In the genomic region with DNA sequence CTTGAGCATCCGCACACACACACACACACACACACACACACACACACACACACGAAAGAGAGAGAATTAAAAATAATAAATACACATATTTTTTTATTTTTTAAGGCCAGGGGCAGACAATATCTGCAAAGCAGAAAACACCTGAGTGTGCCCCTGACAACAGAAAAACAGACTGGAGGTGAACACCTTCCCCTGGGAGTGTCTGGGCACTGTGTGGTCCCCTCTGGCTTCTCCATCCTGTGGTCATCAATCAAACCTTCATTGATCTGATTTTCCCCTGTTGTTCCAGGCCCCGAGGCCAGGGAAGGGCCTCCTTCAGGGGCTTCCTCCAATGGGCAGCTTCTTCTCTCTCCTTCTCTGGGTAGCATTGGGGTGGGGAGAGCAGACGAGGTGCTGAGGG, we compare ENCODE assay signal across 25 mouse cellular contexts. TPM values are rescaled to one million over a fixed set of nuclear protein-coding genes. Genes with fewer than 3 reads are reported as not detected.
DNase-seq lines count a peak whose midpoint lies in the region; ATAC-seq and TF ChIP-seq lines count a peak whose summit lies in the region.
"Had no signal": no experiment of that assay in that cellular context is flagged by ENCODE, and none has a peak within 500 bp of the region (broad histone marks: within the 10 kb centered on the region; RNA-seq: fewer than 3 reads in every experiment).

No protein-coding gene starts in this region.

- TF ChIP-seq CTCF in spleen, adult 2 months (IDR thresholded peaks at IDR 0.05; ENCODE audit: extremely low read depth, insufficient read depth, insufficient read length, insufficient replicate concordance) = no peak
- TF ChIP-seq CTCF in bone marrow macrophage, adult 2 months (IDR thresholded peaks at IDR 0.05; ENCODE audit: low read depth, low read length) = no peak

- no peak overlapping the region for H3K4me2 ChIP-seq in heart, embryonic 15.5 days
- no peak overlapping the region for H3K4me2 ChIP-seq in liver, embryonic 15.5 days
- H3K4me2 ChIP-seq: embryonic facial prominence, embryonic 13.5 days; forebrain, embryonic 15.5 days; heart, embryonic 13.5 days; hindbrain, embryonic 12.5 days; neural tube, embryonic 12.5 days; stomach, embryonic 15.5 days had no signal

- no peak overlapping the region for H3K9ac ChIP-seq in heart, embryonic 15.5 days
- no peak overlapping the region for H3K9ac ChIP-seq in liver, embryonic 15.5 days
- H3K9ac ChIP-seq: embryonic facial prominence, embryonic 13.5 days; forebrain, embryonic 15.5 days; heart, embryonic 13.5 days; hindbrain, embryonic 12.5 days; neural tube, embryonic 12.5 days; stomach, embryonic 15.5 days had no signal

- no peak for ATAC-seq in heart, embryonic 15.5 days (replicated peaks; ENCODE audit: insufficient number of reproducible peaks, insufficient read depth, low FRiP score, low read depth)
- ATAC-seq in liver, embryonic 15.5 days (ENCODE audit: insufficient read depth) = no peak
- ATAC-seq: forebrain, embryonic 15.5 days; hindbrain, postnatal 0 days; intestine, embryonic 16.5 days had no signal

- no peaks in the 10 kb centered on the region for H3K9me3 ChIP-seq in heart, embryonic 15.5 days (replicated peaks)
- no peaks in the 10 kb centered on the region for H3K9me3 ChIP-seq in liver, embryonic 15.5 days (replicated peaks)
- H3K9me3 ChIP-seq: embryonic facial prominence, embryonic 13.5 days; forebrain, embryonic 10.5 days; forebrain, embryonic 15.5 days; heart, embryonic 13.5 days; hindbrain, embryonic 12.5 days; midbrain, embryonic 10.5 days; neural tube, embryonic 12.5 days; stomach, embryonic 15.5 days had no signal

- H3K27me3 ChIP-seq in heart, embryonic 15.5 days = no peaks in the 10 kb centered on the region
- no peaks in the 10 kb centered on the region for H3K27me3 ChIP-seq in spleen, adult 2 months (ENCODE audit: control insufficient read depth, insufficient read depth, low read length)
- peaks cover 8% of the 10 kb centered on the region; the same call in 1 of the 2 replicates for H3K27me3 ChIP-seq in liver, embryonic 15.5 days
- H3K27me3 ChIP-seq: embryonic facial prominence, embryonic 13.5 days; forebrain, embryonic 15.5 days; heart, embryonic 13.5 days; hindbrain, embryonic 12.5 days; neural tube, embryonic 12.5 days; stomach, embryonic 15.5 days had no signal

- DNase-seq in heart, adult 18-20 months = no peak
- DNase-seq in spleen, adult 2 months (ENCODE audit: low read depth in 1 of 2, low spot score in 2 of 2) = no peak
- no peak for DNase-seq in spleen, postnatal 36 days (ENCODE audit: low spot score in 2 of 2)
- DNase-seq in cerebellum, adult 9-10 months = no peak
- DNase-seq in urinary bladder, adult 2 months (ENCODE audit: low spot score) = no peak
- DNase-seq: adrenal gland, postnatal 25 days; cerebellum, adult 9-11 months; layer of hippocampus, postnatal 36 days; left cerebral cortex, postnatal 4 days; lung, adult 2 months had no signal

- H3K4me1 ChIP-seq in heart, embryonic 15.5 days (replicated peaks) = peaks cover 20% of the 10 kb centered on the region
- peaks cover 34% of the 10 kb centered on the region; the same call in 1 of the 2 replicates for H3K4me1 ChIP-seq in spleen, adult 2 months (ENCODE audit: control insufficient read depth, insufficient read depth, insufficient read length)
- H3K4me1 ChIP-seq in bone marrow macrophage, adult 2 months (ENCODE audit: control insufficient read depth, insufficient read depth, low read length) = peaks cover 34% of the 10 kb centered on the region
- peaks cover 79% of the 10 kb centered on the region for H3K4me1 ChIP-seq in liver, embryonic 15.5 days (replicated peaks)

- 55% methylated on average over 4 of the region's 4 CpGs for WGBS in heart, embryonic 15.5 days
- 81% methylated on average over 4 of the region's 4 CpGs for WGBS in spleen, adult 2 months
- 57% methylated on average over 4 of the region's 4 CpGs for WGBS in liver, embryonic 15.5 days (ENCODE audit: insufficient replicate concordance)

- no peak for TF ChIP-seq POLR2A in spleen, adult 2 months (IDR thresholded peaks at IDR 0.05; ENCODE audit: low read depth, low read length)
- TF ChIP-seq POLR2A in bone marrow macrophage, adult 2 months (IDR thresholded peaks at IDR 0.05; ENCODE audit: borderline replicate concordance, low read depth, low read length) = no peak

- H3K36me3 ChIP-seq in heart, embryonic 15.5 days = no peaks in the 10 kb centered on the region
- H3K36me3 ChIP-seq in spleen, adult 2 months (ENCODE audit: control insufficient read depth, insufficient read depth, low read length) = no peaks in the 10 kb centered on the region
- no peaks in the 10 kb centered on the region for H3K36me3 ChIP-seq in liver, embryonic 15.5 days (replicated peaks)
- H3K36me3 ChIP-seq: embryonic facial prominence, embryonic 13.5 days; forebrain, embryonic 10.5 days; forebrain, embryonic 15.5 days; heart, embryonic 13.5 days; hindbrain, embryonic 12.5 days; midbrain, embryonic 10.5 days; neural tube, embryonic 12.5 days; stomach, embryonic 15.5 days had no signal

- H3K4me3 ChIP-seq in heart, embryonic 15.5 days = no peak overlapping the region
- no peak overlapping the region for H3K4me3 ChIP-seq in spleen, adult 2 months (ENCODE audit: extremely low read depth, insufficient read depth, insufficient read length)
- no peak overlapping the region for H3K4me3 ChIP-seq in bone marrow macrophage, adult 2 months (ENCODE audit: insufficient read depth, low read length)
- no peak overlapping the region for H3K4me3 ChIP-seq in liver, embryonic 15.5 days (replicated peaks)
- H3K4me3 ChIP-seq: embryonic facial prominence, embryonic 13.5 days; forebrain, embryonic 10.5 days; forebrain, embryonic 15.5 days; heart, embryonic 13.5 days; hindbrain, embryonic 12.5 days; midbrain, embryonic 10.5 days; myocyte; neural tube, embryonic 12.5 days; stomach, embryonic 15.5 days had no signal

- H3K27ac ChIP-seq in heart, embryonic 15.5 days = 0 out of 2 replicates have a peak overlapping the region, but pooled peaks have one; percentile 0
- H3K27ac ChIP-seq in spleen, adult 2 months (ENCODE audit: insufficient read depth, low read length) = peak overlapping the region; percentile 76
- H3K27ac ChIP-seq in bone marrow macrophage, adult 2 months (ENCODE audit: insufficient read depth, low read depth, low read length) = peak overlapping the region; percentile 75
- peak overlapping the region; percentile 49; the same call in 1 of the 2 replicates for H3K27ac ChIP-seq in liver, embryonic 15.5 days (replicated peaks)
- H3K27ac ChIP-seq: embryonic facial prominence, embryonic 13.5 days; forebrain, embryonic 10.5 days; forebrain, embryonic 15.5 days; heart, embryonic 13.5 days; hindbrain, embryonic 12.5 days; hindbrain, postnatal 0 days; midbrain, embryonic 10.5 days; neural tube, embryonic 12.5 days; stomach, embryonic 15.5 days had no signal

RNA-seq across cellular contexts. Expression of a gene that starts 31.1 kb away (rescaled TPM):
- polyA plus RNA-seq in heart, embryonic 15.5 days (2015; fragmentation: Nextera tagmentation; extraction: Ambion mirVana) = 10.5 and 13.1 TPM in 2 replicates
- total RNA-seq in heart, adult 18-20 months (2021) = 10 to 100 TPM; 31.5 to 37.2 TPM
- polyA plus RNA-seq in spleen, adult 2 months (2012; rRNA removed) = 15.2 and 21.0 TPM in 2 replicates
- polyA plus RNA-seq in bone marrow macrophage, adult 2 months (2012; ENCODE audit: insufficient read depth, insufficient read length, missing spikeins) = 61.0 and 77.7 TPM in 2 replicates
- 7.6 and 8.8 TPM in 2 replicates for polyA plus RNA-seq in liver, embryonic 15.5 days (2015; fragmentation: Nextera tagmentation; extraction: Ambion mirVana)
- polyA plus RNA-seq in urinary bladder, adult 2 months (2012; rRNA removed) = 25.2 and 33.8 TPM in 2 replicates

RNA-seq across cellular contexts. Expression of a gene that starts 59.5 kb away (rescaled TPM):
- 0.54 and 2.1 TPM in 2 replicates for polyA plus RNA-seq in heart, embryonic 15.5 days (2015; fragmentation: Nextera tagmentation; extraction: Ambion mirVana)
- total RNA-seq in heart, adult 18-20 months (2021) = 1 to 10 TPM in 1 of 2 experiments, under 1 TPM in 1; 0.17 to 1.1 TPM
- 0.11 TPM in 1 of 2 replicates, not detected in the other for polyA plus RNA-seq in spleen, adult 2 months (2012; rRNA removed)
- not detected in 2 replicates for polyA plus RNA-seq in bone marrow macrophage, adult 2 months (2012; ENCODE audit: insufficient read depth, insufficient read length, missing spikeins)
- 0.08 and 0.12 TPM in 2 replicates for polyA plus RNA-seq in liver, embryonic 15.5 days (2015; fragmentation: Nextera tagmentation; extraction: Ambion mirVana)
- 55.0 and 72.3 TPM in 2 replicates for polyA plus RNA-seq in urinary bladder, adult 2 months (2012; rRNA removed)
- total RNA-seq: adrenal gland, postnatal 25 days; common myeloid progenitor, adult 5-6 weeks; left cerebral cortex, postnatal 4 days had no signal

Comparison
In these comparisons a context has a peak if more than half of its experiments do, and no peak if none do; other contexts are left out.
1. H3K27ac ChIP-seq: peak in every context shown above with its lines; median percentile 76 in spleen, adult 2 months; 75 in bone marrow macrophage, adult 2 months; 49 in liver, embryonic 15.5 days; 0 in heart, embryonic 15.5 days.
2. RNA of a gene that starts 59.5 kb away (polyA plus RNA-seq): 55.0 to 72.3 TPM in urinary bladder, adult 2 months; 0.54 to 2.1 TPM in heart, embryonic 15.5 days, not detected in bone marrow macrophage, adult 2 months, 0.08 to 0.12 TPM in liver, embryonic 15.5 days and 0.11 TPM in spleen, adult 2 months; every median in the first group is over 10 times any median in the second.